Mouse (Mus musculus) brain, embryonic 14.5 days (tissue): Measurements from ENCODE around the gene Pde4d.

ENCODE experiments used
- CTCF ChIP-seq: fragments of 200-500 bp; IDR thresholded peaks from 2 replicates; pipeline ENCODE4 v1.5.1; 2012; ENCODE audit warnings: inconsistent platforms, mild to moderate bottlenecking, moderate library complexity, borderline replicate concordance; ENCODE audit not compliant: insufficient read depth, insufficient read length; ENCODE audit errors: extremely low read depth
- POLR2A ChIP-seq: fragments of 200-500 bp; IDR thresholded peaks from 2 replicates; pipeline ENCODE4 v1.6.1; 2012; ENCODE audit warnings: mild to moderate bottlenecking, inconsistent platforms, borderline replicate concordance; ENCODE audit not compliant: poor library complexity, insufficient read depth, insufficient read length, severe bottlenecking; ENCODE audit errors: extremely low read depth

DNA sequence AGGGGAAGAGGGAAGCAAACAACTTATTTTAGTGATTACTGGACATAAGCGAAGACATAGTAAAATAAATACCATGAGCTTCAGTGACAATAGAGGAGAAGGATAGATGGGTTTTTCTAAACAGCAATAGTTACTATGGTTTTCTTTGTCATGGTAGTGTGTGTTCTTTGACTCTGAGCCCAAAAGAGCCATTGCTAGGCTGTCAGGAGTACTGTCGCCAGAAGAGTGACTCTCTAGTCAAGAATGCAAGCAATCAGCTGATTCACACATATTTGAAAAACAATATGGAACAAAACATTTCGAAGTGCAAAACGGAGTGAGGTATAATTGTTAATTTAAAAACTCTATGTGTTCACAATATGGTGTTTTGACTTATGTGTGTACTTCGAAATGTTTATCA, 450.4 kb downstream of the Pde4d start:
- TF ChIP-seq CTCF (no peak), POLR2A (no peak)
